Mouse (Mus musculus): ENCODE data around the gene Gm9964.
"Not testable (repeated sequence)": the region's sequence is repeated elsewhere in the genome, so short reads cannot be mapped to it uniquely, and the experiment has no call there.

Gene Gm9964

DNA sequence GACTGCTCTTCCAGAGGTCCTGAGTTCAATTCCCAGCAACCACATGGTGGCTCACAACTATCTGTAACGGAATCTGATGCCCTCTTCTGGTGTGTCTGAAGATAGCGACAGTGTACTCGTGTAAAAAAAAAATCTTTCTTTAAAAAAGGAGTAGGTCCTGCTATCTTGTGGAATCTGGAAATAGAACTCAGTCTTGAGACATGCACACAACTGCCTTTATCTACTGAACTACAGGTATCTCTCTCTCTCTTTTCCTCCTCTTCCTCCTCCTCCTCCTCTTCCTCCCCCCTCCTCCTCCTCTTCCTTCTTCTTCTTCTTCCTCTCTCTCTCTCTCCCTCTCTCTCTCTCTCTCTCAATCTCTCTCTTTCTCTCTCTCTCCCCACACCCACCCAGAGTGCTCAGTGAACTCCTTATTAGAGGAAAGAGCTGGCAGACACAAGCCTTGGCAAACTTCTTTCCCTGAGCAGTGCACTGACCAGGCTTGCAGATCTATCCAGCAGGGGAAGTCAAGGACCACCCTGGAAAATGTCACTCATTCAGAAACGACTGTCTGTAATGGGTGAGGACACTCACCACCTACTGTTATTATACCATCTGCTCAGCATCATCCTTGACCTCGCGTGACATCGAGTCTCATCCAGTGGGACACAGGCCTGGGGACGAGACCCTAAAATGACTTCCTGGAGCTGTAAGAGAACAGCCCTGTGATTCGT, 3.2 kb upstream of the Gm9964 start:
- no peak for DNase-seq (ENCODE audit: low spot score)

- DNase-seq (ENCODE audit: low spot score), result no peak
Measured at GRCm38 (mm10) chr11:79296167-79296566, 539 bp downstream of the Gm9964 start.

DNA sequence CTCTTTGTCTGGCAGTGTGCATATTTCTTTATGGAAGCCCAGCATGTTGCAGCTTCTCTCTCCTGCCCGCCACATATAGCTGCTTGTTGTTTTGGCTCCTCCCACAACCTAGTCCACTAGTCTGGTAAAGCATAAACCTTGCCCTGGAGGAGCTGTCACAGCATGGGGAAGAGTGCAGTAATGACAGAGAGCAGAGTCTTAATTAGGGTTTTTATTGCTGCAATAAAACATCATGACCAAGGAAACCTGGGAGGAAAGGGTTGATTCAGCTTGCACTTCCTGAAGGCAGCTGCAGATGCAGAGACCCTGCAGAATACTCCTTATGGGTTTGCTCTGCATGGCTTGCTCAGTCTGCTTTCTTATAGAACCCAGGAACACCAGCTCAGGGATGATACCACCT, 2.7 kb downstream of the Gm9964 start:
- DNase-seq (ENCODE audit: low spot score), result no peak

GRCm38 (mm10) chr11:79293025-79293424, 3.7 kb downstream of the Gm9964 start:
- DNase-seq (ENCODE audit: low spot score), result no peak

- no peak for DNase-seq (ENCODE audit: low spot score)
Measured at GRCm38 (mm10) chr11:79292130-79292529, 4.6 kb downstream of the Gm9964 start.

- no peak for DNase-seq (ENCODE audit: low spot score)
Measured at GRCm38 (mm10) chr11:79291651-79292050, 5.1 kb downstream of the Gm9964 start.

- DNase-seq (ENCODE audit: low spot score), result no peak
Measured at GRCm38 (mm10) chr11:79290473-79290872, 6.2 kb downstream of the Gm9964 start.

DNA sequence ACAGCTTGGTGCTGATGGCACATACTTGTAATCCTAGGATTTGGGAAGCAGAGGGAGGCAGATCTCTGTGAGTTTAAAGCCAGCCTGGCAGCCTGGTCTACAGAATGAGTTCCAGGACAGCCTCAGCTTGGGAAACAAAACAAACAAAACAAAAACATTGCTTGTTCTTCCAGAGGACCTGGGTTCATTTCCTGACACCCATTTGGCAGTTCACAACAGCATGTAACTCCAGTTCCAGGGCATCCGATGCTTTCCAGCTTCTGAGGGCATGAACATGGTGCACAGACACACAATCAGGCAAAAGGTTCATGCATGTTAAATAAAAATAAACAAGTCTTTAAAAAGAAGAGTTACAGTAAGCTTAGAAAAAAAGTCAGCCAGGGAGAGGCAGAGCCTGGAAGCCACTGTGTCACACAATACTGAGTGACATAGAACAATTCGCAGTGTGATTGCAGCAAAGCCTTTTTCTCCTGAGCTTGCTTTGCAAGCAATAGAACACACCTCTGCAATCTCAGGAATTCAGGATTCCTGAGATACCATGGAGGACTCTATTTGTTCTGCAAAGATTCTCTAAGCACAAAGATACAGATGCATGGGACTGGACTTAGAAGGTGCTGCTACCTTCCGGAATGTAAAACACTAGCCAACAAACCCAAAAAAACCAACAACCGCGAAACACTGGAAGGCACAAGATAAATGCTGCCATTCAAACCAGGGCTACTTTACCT, 7.6 kb downstream of the Gm9964 start:
- DNase-seq (ENCODE audit: low spot score), result no peak

GRCm38 (mm10) chr11:79288278-79288843, 8.3 kb downstream of the Gm9964 start:
- DNase-seq (ENCODE audit: low spot score), result no peak

DNA sequence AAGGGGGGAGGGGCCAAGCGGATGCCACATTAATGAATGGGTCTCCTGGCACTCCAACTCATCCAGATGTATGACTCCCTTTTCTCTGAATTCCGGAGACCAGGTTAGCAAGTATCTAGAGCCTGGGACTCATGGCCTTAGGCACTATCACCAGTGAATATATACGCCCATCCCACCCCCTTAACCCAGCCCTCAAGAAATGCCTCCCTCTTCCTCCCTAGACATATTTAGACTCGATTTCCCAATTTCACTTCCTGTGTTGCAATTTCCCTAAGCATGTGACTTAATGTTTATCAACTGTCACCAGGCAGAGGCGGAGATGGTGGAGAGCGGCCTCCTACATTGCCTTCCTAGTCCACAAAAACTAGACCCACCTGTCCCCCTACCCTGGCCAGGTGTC, 9.3 kb downstream of the Gm9964 start:
- no peak for DNase-seq (ENCODE audit: low spot score)

DNA sequence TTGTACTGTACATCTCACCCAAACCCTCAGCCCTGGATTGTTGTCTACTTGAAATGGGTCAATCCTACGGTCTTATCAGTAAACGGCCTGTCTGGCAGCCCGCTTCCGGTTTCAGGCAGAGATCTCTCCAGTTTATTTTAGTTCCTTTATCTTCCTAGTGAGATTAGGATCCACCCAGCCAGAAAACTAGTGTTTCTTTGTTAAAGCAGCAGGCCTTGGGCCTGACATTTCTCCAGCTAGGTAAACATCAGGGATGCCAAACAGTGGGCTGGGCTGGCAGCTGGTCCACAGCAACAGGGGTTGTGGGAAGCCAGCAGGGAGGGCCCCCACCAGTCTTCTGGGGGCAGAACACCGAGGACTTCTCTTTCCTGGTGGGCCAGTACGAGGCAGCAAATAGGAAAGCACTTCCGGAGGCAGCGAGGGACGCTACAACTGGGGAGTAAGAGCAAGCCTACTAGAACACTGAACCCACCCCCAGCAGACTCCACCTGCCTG, 10.4 kb downstream of the Gm9964 start:
- DNase-seq (ENCODE audit: low spot score), result no peak

GRCm38 (mm10) chr11:79283350-79284030, 13.2 kb downstream of the Gm9964 start:
- no peak for DNase-seq (ENCODE audit: low spot score)

DNA sequence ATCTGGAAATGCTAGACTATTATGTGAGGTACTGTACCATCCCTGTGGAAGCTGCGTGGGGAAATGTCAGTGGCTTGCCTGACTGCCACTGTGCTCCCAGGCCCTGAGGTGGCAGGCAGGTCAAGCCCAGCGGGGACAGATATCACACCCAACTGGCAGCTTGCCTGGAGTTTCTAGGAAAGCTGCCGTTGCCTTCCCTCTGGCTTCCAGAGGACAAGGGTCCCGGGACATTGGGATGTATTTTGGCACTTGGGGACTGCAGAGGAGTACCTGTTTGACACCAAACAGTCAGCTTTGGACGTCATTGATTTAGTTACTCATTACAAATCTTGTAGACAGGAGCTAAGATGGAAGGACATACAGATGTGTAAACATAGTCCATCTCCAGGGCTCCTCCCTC, 15.3 kb downstream of the Gm9964 start:
- DNase-seq (ENCODE audit: low spot score), result no peak

DNA sequence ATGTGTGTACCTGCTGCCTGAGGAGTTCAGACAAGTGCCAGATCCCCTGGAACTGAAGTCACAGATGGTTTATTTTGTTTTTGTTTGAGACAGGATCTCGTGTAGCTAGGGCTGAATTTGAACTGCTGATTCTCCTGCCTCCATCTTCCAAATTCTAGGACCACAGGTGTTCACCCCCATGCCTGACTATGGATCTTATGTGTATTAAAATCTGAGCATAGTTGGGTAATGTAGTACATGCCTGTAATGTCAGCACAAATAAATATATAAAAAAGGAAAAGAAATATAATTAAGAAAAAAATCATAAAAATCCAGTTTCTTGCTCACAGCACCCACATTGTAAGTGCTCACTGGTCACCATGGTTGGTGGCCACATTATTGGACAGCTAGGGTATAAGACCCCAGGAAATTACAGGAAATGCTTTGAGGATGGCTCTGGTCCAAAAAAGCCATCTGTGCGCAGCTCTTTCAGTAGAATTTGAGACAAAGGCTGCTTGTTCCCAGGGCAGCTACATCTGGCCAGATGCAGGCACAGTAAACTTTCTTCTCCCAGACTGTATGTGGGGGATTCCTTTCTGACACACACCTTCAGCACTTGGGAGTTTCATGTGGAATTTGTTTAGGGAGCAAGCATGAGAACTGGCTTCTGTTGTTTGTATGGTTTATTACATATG, 16.8 kb downstream of the Gm9964 start:
- no peak for DNase-seq (ENCODE audit: low spot score)

DNA sequence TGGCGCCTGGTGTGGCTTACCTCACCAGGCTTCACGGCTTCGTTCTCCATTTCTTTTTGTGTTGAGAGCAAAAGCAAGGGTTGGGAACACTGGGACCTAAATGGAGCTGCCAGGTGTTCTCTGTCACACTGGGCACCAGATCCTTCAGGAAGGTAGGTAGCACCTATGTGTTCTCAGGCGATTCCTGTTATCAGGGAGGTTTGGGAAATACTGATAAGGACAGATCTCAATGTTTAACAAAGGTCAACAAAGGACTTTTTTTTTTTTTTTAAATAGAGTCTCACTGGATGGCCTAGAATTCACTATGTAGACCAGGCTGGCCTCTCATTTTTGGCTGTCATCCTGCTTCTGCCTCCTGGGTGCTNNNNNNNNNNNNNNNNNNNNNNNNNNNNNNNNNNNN, 22.9 kb downstream of the Gm9964 start:
- no peak for DNase-seq (ENCODE audit: low spot score)

GRCm38 (mm10) chr11:79273039-79273438, 23.7 kb downstream of the Gm9964 start:
- no peak for DNase-seq (ENCODE audit: low spot score)

GRCm38 (mm10) chr11:79267171-79267570, 29.5 kb downstream of the Gm9964 start:
- DNase-seq (ENCODE audit: low spot score), result no peak

GRCm38 (mm10) chr11:79264376-79264775, 32.3 kb downstream of the Gm9964 start:
- no peak for DNase-seq (ENCODE audit: low spot score)

- DNase-seq (ENCODE audit: low spot score), result not testable (repeated sequence)
Measured at GRCm38 (mm10) chr11:79260126-79260525, 36.6 kb downstream of the Gm9964 start.

DNA sequence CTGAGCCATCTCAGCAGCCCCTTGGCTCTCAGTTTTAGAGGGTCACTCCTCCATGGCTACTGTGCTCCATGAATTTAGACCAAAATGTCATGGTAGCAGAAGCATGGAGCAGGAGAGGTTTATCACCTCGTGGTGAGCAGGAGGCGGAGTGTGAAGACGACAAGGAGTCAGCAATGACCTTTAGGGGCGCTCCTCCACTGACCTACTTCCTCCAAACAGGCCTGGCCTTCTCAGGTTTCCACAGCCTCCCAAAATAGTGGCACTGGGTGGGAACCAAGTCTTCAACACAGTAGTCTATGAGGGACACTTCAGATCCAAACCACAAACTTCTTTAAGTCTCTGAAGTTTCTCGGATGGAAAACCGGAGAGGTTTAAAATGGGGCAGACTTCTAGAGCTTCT, 38.0 kb downstream of the Gm9964 start:
- no peak for DNase-seq (ENCODE audit: low spot score)

DNA sequence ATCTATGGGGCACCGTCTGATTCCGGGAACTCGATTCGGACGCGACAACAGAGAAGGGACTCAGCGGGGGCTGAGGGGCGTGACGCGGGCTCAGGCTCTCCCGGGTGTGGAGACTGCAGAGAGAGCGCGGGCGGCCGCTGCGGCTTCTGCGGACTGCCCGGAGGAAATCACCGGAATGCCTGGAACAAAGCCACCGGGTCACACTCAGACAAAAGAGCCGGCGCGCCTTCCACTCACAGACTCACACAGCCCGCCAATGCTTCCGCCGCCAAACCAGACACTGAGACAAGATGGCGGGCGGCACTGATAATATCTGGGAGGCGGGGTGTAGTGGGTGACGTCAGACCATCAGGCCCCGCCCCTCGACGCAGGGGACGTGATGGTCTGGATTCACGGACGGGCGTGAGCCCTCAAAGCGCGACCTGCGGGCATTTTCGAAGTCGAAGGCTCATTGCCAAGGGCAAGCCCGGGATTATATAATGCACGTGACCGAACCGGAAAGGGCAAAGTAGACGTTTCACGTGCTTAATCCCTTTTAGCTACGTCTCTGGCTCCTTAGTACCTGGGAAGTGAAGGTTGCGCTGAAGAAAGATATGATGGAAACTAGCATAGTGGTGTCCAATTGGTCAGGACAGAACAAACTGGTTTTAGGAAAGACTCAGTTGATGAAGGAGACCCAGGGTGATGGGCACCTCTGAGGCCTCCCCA, 42.2 kb downstream of the Gm9964 start, which contains the start of gene Wsb1:
Gene Wsb1, minus strand, starts transcription at position 281 of the 708 bp plus-strand sequence.
- peak; percentile 66 for DNase-seq (ENCODE audit: low spot score)
